Mouse (Mus musculus) kidney, adult 2 months (tissue): ENCODE measurements around the gene A1bg. TPM values are rescaled to one million over a fixed set of nuclear protein-coding genes. Genes with fewer than 3 reads are reported as not detected.

Source experiments
- DNase-seq: peaks from one replicate; pipeline ENCODE4 v3.0.0; 2021
- H3K27ac ChIP-seq: fragments of 200-500 bp; 2 replicates; pipeline ENCODE4 v1.5.1; 2012; ENCODE audit warnings: low read depth, low read length, control low read depth, inconsistent platforms; ENCODE audit not compliant: insufficient read depth
- H3K27me3 ChIP-seq: fragments of 200-500 bp; replicated peaks from 2 replicates; pipeline ENCODE4 v1.6.1; 2012; ENCODE audit warnings: mild to moderate bottlenecking, moderate library complexity, low read length, inconsistent platforms; ENCODE audit not compliant: control insufficient read depth, insufficient read depth
- H3K36me3 ChIP-seq: fragments of 200-500 bp; 2 replicates; pipeline ENCODE4 v1.6.1; 2012; ENCODE audit warnings: mild to moderate bottlenecking, moderate library complexity, low read length, inconsistent platforms; ENCODE audit not compliant: control insufficient read depth, insufficient read depth
- H3K4me1 ChIP-seq: fragments of 200-500 bp; 2 replicates; pipeline ENCODE4 v1.6.1; 2011; ENCODE audit warnings: low read length; ENCODE audit not compliant: control insufficient read depth, insufficient read depth
- H3K4me3 ChIP-seq: fragments of 200-500 bp; 2 replicates; pipeline ENCODE4 v1.5.1; 2011; ENCODE audit warnings: mild to moderate bottlenecking, low read depth, low read length, control low read depth; ENCODE audit not compliant: insufficient read depth
- CTCF ChIP-seq: fragments of 200-500 bp; conservative IDR thresholded peaks from 2 replicates; pipeline ENCODE4 v1.5.1; 2011; ENCODE audit warnings: low read depth, mild to moderate bottlenecking, control low read depth, low read length, moderate library complexity, mixed read lengths; ENCODE audit not compliant: insufficient read depth, insufficient read length
- POLR2A ChIP-seq: fragments of 200-500 bp; IDR thresholded peaks from one replicate; pipeline ENCODE4 v1.6.1; 2011; ENCODE audit warnings: low read depth, low read length, control low read depth
- WGBS: fragments of 180-500 bp; shearing (Covaris S2); methylation state at CpG from one replicate; pipeline ENCODE4 v1.1.7; 2018; 5-methylcytosine and 5-hydroxymethylcytosine counted together
- polyA plus RNA-seq: library from polyadenylated mRNA; depleted of rRNA; stranded (reverse); fragments of >200 nt; gene quantifications from 2 replicates; pipeline ENCODE4 v1.2.3, GENCODE M21; 2012; rRNA removed

A1bg gene
- polyA plus RNA-seq, result not detected in 2 replicates

- DNase-seq, result no peak
- H3K36me3 ChIP-seq, result no peaks in the 10 kb centered on the region
- no peaks in the 10 kb centered on the region for H3K27me3 ChIP-seq
- H3K27ac ChIP-seq, result no peak within 1 kb of the TSS
- no peak within 1 kb of the TSS for H3K4me3 ChIP-seq
- TF ChIP-seq POLR2A, result no peak
- TF ChIP-seq CTCF, result no peak
- no peaks in the 10 kb centered on the region for H3K4me1 ChIP-seq
These were observed at the start of gene A1bg for GRCm38 (mm10) chr15:60922912-60923311. Gene A1bg, minus strand, starts transcription at chr15:60923012.

DNA sequence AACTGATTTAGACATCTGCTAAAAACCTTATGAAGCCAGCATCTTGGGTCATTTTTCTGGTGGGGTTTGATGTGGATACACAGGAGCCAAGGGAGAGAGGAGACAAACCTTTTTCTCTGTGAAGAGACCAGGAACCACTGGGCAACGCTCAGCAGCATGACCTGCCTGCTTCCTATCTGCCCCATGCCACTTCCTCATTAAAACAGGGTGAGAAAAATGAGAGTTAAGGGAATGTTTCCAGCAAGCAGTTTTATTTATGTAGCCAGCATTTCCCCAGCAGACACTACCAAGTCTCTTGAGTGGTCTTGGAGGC lies 45.7 kb upstream of the A1bg start:
- no peak overlapping the region for H3K4me3 ChIP-seq
- 58% methylated on average over 1 of the region's 1 CpGs for WGBS
- no peak for TF ChIP-seq CTCF
- TF ChIP-seq POLR2A, result no peak
- no peak overlapping the region for H3K27ac ChIP-seq
- no peaks in the 10 kb centered on the region for H3K36me3 ChIP-seq
- H3K4me1 ChIP-seq, result no peaks in the 10 kb centered on the region
- H3K27me3 ChIP-seq, result no peaks in the 10 kb centered on the region
- peak; percentile 0 for DNase-seq

DNA sequence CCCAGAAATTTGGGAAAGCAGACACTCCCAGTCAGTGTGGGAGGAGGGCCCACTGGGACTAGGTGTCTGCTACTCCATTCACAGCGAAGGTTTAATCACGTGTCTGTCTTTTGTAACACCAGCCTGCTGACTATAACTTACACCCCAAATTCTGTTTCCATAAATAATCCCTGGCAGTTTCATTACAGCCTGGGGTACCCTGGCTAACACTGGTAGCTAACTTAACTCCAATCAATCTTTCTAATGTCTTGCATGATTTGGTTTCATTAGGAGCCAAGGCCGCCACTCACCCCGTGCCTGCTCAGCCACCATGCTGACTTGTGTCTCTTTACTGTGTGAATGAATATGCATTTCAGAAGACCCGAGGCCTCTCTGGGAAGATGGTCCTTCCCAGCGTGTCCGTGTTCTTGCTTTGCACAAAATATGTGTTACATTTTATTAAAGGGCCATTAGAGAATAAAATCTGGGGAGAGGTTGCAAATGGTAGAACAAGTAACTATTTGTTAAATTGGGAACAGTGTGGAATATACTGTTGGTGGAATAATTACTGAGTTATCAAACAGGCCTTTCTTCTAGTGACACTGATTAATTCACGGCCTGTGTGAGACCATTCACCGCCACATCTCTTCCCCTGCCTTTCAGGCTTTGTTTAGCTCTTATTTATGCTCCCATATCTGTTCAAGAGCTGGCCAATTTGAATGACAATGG lies 45.2 kb upstream of the A1bg start:
- H3K27ac ChIP-seq, result no peak overlapping the region
- no peaks in the 10 kb centered on the region for H3K27me3 ChIP-seq
- no peak for TF ChIP-seq POLR2A
- no peak for TF ChIP-seq CTCF
- H3K36me3 ChIP-seq, result no peaks in the 10 kb centered on the region
- DNase-seq, result peak; percentile 1
- H3K4me1 ChIP-seq, result no peaks in the 10 kb centered on the region
- no peak overlapping the region for H3K4me3 ChIP-seq
- 52% methylated on average over 9 of the region's 9 CpGs for WGBS

DNA sequence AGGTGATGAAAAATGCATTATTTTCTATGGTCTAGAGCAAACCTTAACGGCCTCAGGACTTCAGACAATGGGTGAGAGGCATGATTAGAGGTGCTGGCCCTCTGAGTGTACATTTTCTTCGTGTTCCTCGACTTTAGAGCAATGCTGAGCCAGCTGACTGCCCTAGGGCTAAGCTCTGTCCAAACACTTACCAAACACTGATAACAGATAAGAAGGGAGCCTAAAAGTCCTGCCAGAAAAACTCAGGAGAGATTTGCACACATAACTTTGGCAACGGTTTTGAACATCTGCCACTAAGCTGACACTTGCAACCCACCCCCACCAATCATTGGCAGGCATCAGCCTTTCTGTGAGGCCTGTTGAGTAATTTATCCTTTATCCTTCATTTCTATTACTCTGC lies 2.9 kb upstream of the A1bg start:
- Histone ChIP-seq H3K27me3 (no peaks in the 10 kb centered on the region), H3K36me3 (no peaks in the 10 kb centered on the region), H3K4me1 (no peaks in the 10 kb centered on the region), H3K4me3 (no peak overlapping the region), H3K27ac (no peak overlapping the region)
- WGBS, result 68% methylated on average over 4 of the region's 4 CpGs
- TF ChIP-seq POLR2A (no peak), CTCF (no peak)
- DNase-seq, result no peak

DNA sequence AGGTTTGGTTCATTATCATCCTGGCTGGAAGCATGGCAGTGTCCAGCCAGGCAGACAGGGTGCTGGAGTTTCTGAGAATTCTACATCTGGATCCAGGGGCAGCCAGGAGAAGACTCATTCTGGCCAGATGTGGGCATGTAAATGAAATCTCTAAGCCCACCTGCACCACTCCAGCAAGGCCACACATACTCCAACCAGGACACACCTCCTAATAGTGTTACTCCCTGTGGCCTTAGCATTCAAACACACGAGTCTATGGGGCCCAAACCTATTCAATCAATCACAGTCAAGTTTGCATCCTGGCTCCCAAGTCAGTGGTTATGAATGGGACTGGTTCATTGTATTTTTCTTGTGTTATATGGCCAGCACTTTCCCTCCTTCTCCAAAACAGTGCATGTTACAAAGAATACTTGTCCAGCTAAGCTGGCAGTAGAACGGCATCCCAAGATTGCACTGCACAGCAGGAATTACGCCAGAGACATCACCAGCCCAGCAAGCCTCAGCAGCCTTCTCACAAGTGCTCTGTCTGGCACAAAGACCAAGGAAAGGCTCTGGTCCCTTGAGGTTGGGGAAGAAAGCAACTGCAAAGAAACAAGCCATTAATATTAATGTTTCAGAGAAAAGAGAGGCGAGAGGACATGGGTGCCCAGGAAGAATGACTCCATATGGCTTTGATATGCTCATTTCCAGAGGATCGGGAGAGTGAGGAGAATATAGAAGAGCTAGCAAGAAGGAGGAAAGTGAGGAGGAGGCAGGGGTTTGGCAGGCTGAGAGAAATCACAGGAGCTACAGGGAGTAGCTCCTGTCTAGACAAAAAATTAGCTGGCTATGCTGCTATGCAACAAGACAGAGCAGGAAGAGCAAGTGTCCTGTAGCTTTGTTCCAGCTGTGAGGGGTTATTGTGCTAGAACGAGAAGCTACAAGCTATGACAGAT lies 18.8 kb downstream of the A1bg start:
- no peaks in the 10 kb centered on the region for H3K27me3 ChIP-seq
- no peak overlapping the region for H3K27ac ChIP-seq
- WGBS, result 79% methylated on average over 6 of the region's 6 CpGs
- TF ChIP-seq CTCF (no peak), POLR2A (no peak)
- no peak overlapping the region for H3K4me3 ChIP-seq
- no peaks in the 10 kb centered on the region for H3K4me1 ChIP-seq
- no peak for DNase-seq
- H3K36me3 ChIP-seq, result no peaks in the 10 kb centered on the region

GRCm38 (mm10) chr15:60898187-60898965 lies 24.4 kb downstream of the A1bg start:
- Histone ChIP-seq H3K4me1 (no peaks in the 10 kb centered on the region), H3K27me3 (no peaks in the 10 kb centered on the region; the same call in 1 of the 2 replicates), H3K4me3 (no peak overlapping the region), H3K27ac (no peak overlapping the region), H3K36me3 (no peaks in the 10 kb centered on the region)
- DNase-seq, result no peak
- TF ChIP-seq CTCF (no peak), POLR2A (no peak)
- WGBS, result 32% methylated on average over 6 of the region's 6 CpGs

GRCm38 (mm10) chr15:60896040-60896439 lies 26.8 kb downstream of the A1bg start:
- H3K4me3 ChIP-seq, result no peak overlapping the region

More at GRCm38 (mm10) chr15:60896040-60896439, 26.8 kb downstream of the A1bg start:
- 77% methylated on average over 2 of the region's 2 CpGs for WGBS
- H3K36me3 ChIP-seq, result no peaks in the 10 kb centered on the region
- H3K4me1 ChIP-seq, result no peaks in the 10 kb centered on the region
- H3K27ac ChIP-seq, result no peak overlapping the region
- H3K27me3 ChIP-seq, result no peaks in the 10 kb centered on the region; the same call in 1 of the 2 replicates
- no peak for DNase-seq
- TF ChIP-seq CTCF, result no peak
- TF ChIP-seq POLR2A, result no peak
